Mouse (Mus musculus) kidney, embryonic 15.5 days (tissue): ENCODE measurements around the gene Prkcb. TPM values are rescaled to one million over a fixed set of nuclear protein-coding genes. Genes with fewer than 3 reads are reported as not detected.

ENCODE experiments used
- ATAC-seq: fragments of 200-750 bp; cut with Nextera tagmentation; replicated peaks from 2 replicates; pipeline ENCODE4 v1.8.0; 2017; ENCODE audit warnings: moderate TSS enrichment; ENCODE audit not compliant: low FRiP score
- H3K27ac ChIP-seq: fragments of 300-500 bp; sonication (generic); 2 replicates; pipeline ENCODE4 v1.5.1; 2015; ENCODE audit warnings: mild to moderate bottlenecking, inconsistent platforms
- H3K27me3 ChIP-seq: fragments of 300-500 bp; sonication (generic); 2 replicates; pipeline ENCODE4 v1.6.1; 2015; ENCODE audit warnings: inconsistent platforms
- H3K36me3 ChIP-seq: fragments of 300-500 bp; sonication (generic); 2 replicates; pipeline ENCODE4 v1.6.1; 2015; ENCODE audit warnings: inconsistent platforms
- H3K4me1 ChIP-seq: fragments of 300-500 bp; sonication (generic); 2 replicates; pipeline ENCODE4 v1.6.1; 2015; ENCODE audit warnings: inconsistent platforms
- H3K4me2 ChIP-seq: fragments of 300-500 bp; sonication (generic); 2 replicates; pipeline ENCODE4 v1.6.1; 2015; ENCODE audit warnings: moderate library complexity, mild to moderate bottlenecking, inconsistent platforms
- H3K4me3 ChIP-seq: fragments of 300-500 bp; sonication (generic); replicated peaks from 2 replicates; pipeline ENCODE4 v1.5.1; 2015; ENCODE audit warnings: mild to moderate bottlenecking, inconsistent platforms
- H3K9ac ChIP-seq: fragments of 300-500 bp; sonication (generic); 2 replicates; pipeline ENCODE4 v1.6.1; 2015; ENCODE audit warnings: mild to moderate bottlenecking, inconsistent platforms
- H3K9me3 ChIP-seq: fragments of 300-500 bp; sonication (generic); replicated peaks from 2 replicates; pipeline ENCODE4 v1.6.1; 2016; ENCODE audit warnings: inconsistent platforms
- WGBS: fragments of 180-500 bp; shearing (Covaris S2); methylation state at CpG from one replicate; pipeline ENCODE4 v1.1.7; 2015; ENCODE audit warnings: mixed read lengths; 5-methylcytosine and 5-hydroxymethylcytosine counted together
- polyA plus RNA-seq: library from polyadenylated mRNA; unstranded; fragments of >200 nt; fragmentation: Nextera tagmentation; extraction: Ambion mirVana; gene quantifications from 2 replicates; pipeline ENCODE4 v1.2.1, GENCODE M21; 2015

Gene Prkcb
- polyA plus RNA-seq, 1 experiment from 2014 or later: 5.9 TPM

DNA sequence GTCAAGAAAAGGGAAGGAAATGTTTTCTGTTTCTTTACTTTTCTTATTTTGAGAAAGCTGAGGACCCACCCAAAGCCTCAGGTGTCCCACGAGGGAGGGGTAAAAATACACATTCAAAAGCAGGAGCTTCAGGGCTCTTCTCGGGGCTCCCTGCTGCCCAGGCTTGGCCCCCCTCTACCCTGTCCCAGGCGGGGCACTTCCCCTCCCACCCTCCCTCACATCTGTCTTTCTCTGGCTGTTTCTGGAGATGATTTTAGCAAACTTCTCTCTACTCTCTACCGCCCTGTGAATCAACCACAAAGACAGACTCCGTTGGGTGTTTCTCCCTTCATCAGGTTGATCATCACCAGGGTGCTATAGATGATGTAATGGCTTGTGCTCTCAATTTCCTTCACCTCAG is 105.4 kb downstream of the Prkcb start:
- Histone ChIP-seq H3K9ac (no peak overlapping the region), H3K36me3 (no peaks in the 10 kb centered on the region), H3K27me3 (no peaks in the 10 kb centered on the region), H3K4me3 (no peak overlapping the region), H3K27ac (no peak overlapping the region), H3K4me1 (0 out of 2 replicates have a peak, but pooled peaks cover 2% of the 10 kb centered on the region), H3K4me2 (no peak overlapping the region), H3K9me3 (no peaks in the 10 kb centered on the region)
- 59% methylated on average over 5 of the region's 5 CpGs for WGBS
- ATAC-seq: no peak

DNA sequence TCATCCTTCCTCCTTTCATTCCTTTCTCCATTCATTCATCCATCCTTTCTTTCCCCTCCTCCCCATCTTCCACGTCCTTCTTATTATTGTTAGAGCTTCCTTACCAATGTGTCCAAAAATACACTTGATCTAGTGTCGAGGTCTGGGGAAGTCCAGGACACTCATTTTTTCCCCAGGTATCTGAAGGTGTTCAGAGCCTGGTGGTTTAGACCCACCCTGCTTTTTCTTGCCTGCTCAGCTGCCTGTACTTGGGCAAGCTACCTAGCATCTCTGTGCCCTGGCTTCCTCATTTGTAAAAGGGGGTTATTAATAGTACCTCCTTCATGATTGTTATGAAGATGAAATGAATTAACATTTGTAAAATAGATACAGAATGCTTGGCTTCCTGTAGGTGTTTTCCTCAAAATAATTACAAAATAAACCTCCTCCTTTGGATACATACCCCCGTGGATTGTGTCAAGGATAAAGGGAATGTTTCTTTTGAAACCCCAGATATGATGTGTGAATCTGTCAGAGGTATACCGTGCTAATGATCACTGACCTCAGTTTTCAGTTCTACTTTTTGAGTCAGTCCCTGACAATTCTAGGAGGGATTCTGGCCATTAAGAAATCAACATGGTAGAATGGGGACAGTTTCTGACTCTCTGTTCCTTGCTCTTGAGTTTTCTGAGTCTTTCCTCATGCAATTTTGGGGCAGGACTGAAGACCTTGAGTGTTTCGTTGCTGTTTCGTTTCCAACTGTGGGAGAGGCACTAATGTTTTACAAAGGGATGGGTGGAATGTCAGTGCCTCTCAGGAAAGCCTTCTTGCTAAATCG is 106.8 kb downstream of the Prkcb start:
- no peak for ATAC-seq
- H3K9ac ChIP-seq: no peak overlapping the region
- no peak overlapping the region for H3K4me3 ChIP-seq
- no peaks in the 10 kb centered on the region for H3K36me3 ChIP-seq
- H3K9me3 ChIP-seq: no peaks in the 10 kb centered on the region
- WGBS: 71% methylated on average over 7 of the region's 7 CpGs
- no peak overlapping the region for H3K27ac ChIP-seq
- H3K27me3 ChIP-seq: no peaks in the 10 kb centered on the region
- no peak overlapping the region for H3K4me2 ChIP-seq
- H3K4me1 ChIP-seq: no peaks in the 10 kb centered on the region

DNA sequence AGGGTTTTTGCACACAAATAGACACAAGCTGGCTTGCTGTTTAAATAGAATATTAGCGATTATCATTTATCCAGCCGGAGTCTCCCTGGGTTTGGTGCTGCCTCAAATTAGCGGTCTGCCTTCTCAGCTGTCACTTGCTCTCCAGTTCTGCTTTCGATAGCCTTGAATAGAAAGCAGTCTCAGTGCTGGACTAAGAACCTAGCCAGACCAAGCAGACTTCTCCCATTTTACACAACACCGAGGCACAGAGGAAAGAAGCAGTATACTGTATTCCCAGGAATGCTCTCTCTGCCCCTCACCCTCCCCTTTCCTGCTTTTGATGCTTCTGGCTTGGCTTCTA is 107.4 kb downstream of the Prkcb start:
- Histone ChIP-seq H3K36me3 (no peaks in the 10 kb centered on the region), H3K4me2 (no peak overlapping the region), H3K4me1 (no peaks in the 10 kb centered on the region), H3K4me3 (no peak overlapping the region), H3K9me3 (no peaks in the 10 kb centered on the region), H3K27ac (no peak overlapping the region), H3K27me3 (no peaks in the 10 kb centered on the region), H3K9ac (no peak overlapping the region)
- WGBS: 85% methylated on average over 5 of the region's 5 CpGs
- no peak for ATAC-seq

DNA sequence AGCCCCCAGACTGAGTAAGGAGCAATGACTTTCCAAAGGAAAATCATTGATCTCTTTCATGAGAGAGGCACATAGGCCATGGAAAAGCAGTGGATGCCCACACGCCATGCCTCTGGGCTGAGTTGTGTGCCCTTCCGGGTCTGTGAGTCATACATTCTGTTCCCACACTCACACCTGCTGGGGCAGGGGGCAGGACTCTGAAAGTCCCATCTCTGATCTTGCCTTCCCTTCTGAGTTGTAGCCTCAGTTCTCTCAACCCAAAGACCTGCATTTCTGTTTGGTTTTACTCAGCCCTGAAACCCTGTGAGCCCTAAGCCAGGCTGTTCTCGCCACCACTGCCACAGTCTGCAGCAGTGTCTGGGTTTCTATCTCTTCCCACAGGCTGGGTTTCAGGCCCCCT is 109.1 kb downstream of the Prkcb start:
- 83% methylated on average over 3 of the region's 3 CpGs for WGBS
- Histone ChIP-seq H3K36me3 (no peaks in the 10 kb centered on the region), H3K27ac (no peak overlapping the region), H3K27me3 (no peaks in the 10 kb centered on the region), H3K9ac (no peak overlapping the region), H3K4me1 (no peaks in the 10 kb centered on the region), H3K4me2 (no peak overlapping the region), H3K4me3 (no peak overlapping the region), H3K9me3 (no peaks in the 10 kb centered on the region)
- no peak for ATAC-seq

DNA sequence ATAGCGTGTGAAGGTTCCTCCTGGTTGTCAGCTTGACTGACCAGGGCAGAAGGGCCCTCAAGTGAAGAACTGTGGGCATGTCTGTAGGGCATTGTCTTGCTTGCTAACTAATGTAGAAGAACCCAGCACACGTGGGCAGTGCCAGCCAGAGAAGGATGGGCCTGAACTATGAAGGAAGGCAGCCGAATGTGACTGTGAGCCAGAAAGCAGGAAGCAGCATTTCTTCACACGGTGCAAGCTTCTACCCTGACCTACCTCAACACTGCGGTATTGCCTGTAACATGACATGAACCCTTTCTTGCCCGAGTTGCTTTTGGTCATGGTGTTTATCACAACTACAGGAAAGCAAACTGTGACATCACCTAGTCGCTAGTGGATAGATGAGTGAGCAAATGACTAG is 113.5 kb downstream of the Prkcb start:
- 89% methylated on average over 7 of the region's 7 CpGs for WGBS
- H3K4me2 ChIP-seq: no peak overlapping the region
- no peak overlapping the region for H3K27ac ChIP-seq
- no peak overlapping the region for H3K4me3 ChIP-seq
- no peaks in the 10 kb centered on the region for H3K27me3 ChIP-seq
- ATAC-seq: no peak
- no peaks in the 10 kb centered on the region for H3K9me3 ChIP-seq
- peaks cover 14% of the 10 kb centered on the region for H3K4me1 ChIP-seq
- H3K9ac ChIP-seq: no peak overlapping the region
- H3K36me3 ChIP-seq: no peaks in the 10 kb centered on the region

DNA sequence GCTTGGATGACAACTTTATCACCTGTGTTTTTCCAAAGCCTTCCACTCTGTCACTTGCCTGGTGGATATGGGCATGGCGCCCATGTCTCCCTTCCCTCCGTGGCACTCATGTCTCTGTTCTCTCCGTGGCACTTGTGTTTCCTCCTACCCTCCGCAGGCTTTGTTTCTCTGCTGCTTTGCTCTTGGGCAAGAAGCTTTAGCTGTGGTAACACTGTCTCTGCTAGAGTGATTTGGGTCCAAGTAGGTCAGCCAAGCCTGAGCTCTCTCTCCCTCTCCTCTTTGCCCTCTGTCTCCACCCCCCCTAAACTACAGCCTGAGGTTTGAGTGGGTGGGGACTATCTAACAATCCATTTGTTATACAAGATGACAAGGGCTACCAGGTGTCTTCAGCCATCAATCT is 114.8 kb downstream of the Prkcb start:
- Histone ChIP-seq H3K27me3 (no peaks in the 10 kb centered on the region), H3K36me3 (no peaks in the 10 kb centered on the region), H3K4me2 (no peak overlapping the region), H3K27ac (no peak overlapping the region), H3K4me3 (no peak overlapping the region), H3K4me1 (peaks cover 14% of the 10 kb centered on the region), H3K9ac (no peak overlapping the region), H3K9me3 (no peaks in the 10 kb centered on the region)
- 90% methylated on average over 4 of the region's 4 CpGs for WGBS
- no peak for ATAC-seq

DNA sequence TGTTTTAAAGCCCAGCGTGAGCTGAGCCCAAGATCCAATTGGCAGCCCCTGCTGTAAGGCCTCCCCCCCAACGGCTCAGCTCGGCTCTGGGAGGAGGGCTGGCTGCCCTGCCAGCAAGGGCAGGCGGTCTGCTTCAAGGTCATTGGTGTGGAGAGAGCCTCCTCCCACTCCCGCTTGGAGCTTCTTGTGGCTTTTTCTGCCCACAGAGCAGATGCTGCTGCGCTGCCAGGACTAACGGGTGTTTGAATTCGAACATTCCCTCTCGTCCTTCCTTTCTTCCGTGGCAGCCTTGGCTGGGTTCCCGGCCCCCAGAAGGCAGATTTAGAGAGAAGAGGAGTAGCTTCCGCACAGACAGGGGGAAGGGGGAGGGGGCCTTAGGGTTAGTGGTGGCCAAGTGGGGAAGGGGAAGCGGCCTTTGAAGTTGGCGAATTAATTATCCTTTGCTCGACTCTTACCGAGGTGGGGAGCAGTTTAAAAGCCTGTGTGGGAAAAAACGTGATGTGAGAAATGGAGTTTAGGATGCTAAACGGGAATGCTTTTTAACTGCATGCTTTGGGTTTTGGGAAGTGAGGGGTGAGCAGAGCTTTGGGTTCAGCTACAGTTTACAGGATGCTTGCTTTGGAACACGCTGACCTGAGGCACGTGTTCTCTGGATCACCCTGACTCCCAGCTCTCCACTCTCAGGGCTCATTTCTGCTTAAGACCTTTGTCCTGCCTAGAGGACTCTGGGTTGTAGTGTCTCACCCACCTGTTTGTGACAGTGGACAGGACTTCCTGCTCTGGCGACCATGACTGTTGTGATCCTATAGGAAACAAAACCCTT is 116.2 kb downstream of the Prkcb start:
- Histone ChIP-seq H3K36me3 (no peaks in the 10 kb centered on the region), H3K27me3 (no peaks in the 10 kb centered on the region), H3K9me3 (no peaks in the 10 kb centered on the region), H3K4me3 (peak overlapping the region; percentile 25), H3K27ac (peak overlapping the region; percentile 83), H3K4me1 (peaks cover 14% of the 10 kb centered on the region), H3K9ac (0 out of 2 replicates have a peak overlapping the region, but pooled peaks have one; percentile 14), H3K4me2 (peak overlapping the region; percentile 55)
- 4% methylated on average over 21 of the region's 21 CpGs for WGBS
- ATAC-seq: peak; percentile 89

DNA sequence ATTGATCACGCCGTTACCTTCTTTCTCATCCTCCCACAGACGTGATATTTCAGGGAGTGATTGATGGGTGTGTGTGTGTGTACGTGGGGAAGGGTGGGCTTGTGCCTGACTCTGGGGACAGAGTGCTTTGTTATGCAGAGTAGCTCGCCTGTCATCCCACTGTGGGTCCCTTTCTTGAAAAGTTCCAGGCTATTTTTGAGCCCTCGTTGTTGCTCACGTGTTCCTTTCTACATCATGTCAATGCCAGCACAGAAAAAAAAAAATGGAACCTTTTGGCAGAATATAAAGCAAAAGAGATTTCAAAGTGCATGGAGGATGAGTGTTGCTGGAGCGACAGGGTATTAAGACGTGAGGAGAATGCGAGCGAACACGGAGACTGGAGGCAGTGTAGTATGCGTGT is 118.1 kb downstream of the Prkcb start:
- Histone ChIP-seq H3K36me3 (no peaks in the 10 kb centered on the region), H3K9me3 (no peaks in the 10 kb centered on the region), H3K27me3 (no peaks in the 10 kb centered on the region), H3K27ac (no peak overlapping the region), H3K4me1 (peaks cover 14% of the 10 kb centered on the region), H3K4me3 (no peak overlapping the region), H3K9ac (no peak overlapping the region), H3K4me2 (no peak overlapping the region)
- ATAC-seq: no peak
- WGBS: 74% methylated on average over 13 of the region's 13 CpGs

DNA sequence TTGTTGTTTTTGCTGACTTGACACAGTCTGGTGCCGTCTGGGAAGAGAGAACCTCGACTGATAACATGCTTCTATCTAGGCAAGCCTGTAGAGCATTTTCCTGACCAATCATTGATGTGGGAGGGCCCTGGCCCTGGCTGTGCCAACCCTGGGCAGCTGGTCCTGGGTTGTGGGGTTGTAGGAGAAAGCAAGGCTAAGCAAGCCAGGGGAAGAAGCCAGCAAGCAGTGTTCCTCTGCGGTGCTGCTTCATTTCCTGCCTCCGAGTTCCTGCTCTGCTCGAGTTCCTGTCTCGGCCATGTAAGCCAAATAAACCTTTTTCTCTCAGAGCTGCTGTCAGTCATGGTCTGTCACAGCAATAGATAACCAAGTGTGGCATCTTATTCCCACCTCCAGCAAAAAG is 121.4 kb downstream of the Prkcb start:
- ATAC-seq: no peak
- H3K4me1 ChIP-seq: peaks cover 4% of the 10 kb centered on the region
- H3K36me3 ChIP-seq: no peaks in the 10 kb centered on the region
- H3K27ac ChIP-seq: no peak overlapping the region
- H3K9ac ChIP-seq: no peak overlapping the region
- no peaks in the 10 kb centered on the region for H3K27me3 ChIP-seq
- H3K4me2 ChIP-seq: no peak overlapping the region
- WGBS: 69% methylated on average over 6 of the region's 6 CpGs
- H3K9me3 ChIP-seq: no peaks in the 10 kb centered on the region
- no peak overlapping the region for H3K4me3 ChIP-seq

DNA sequence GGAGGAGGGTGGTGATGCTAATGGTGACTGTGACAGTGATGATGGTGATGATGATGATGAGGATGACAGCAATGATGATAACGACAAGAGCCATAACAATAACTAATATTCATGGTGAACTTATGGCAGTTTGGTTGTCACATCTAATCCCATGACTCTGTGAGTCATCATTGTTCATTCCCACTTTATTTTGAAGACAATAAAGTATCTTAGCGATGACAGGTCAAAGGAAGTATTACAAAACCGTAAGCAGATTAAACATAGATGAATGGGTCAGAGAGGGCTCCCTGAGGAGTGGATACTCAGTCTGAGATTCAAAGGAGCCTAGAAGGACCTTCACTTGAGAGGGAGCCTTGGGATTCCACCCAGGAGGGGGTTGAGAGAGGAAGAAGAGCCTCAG is 122.3 kb downstream of the Prkcb start:
- WGBS: 82% methylated on average over 3 of the region's 3 CpGs
- Histone ChIP-seq H3K9me3 (no peaks in the 10 kb centered on the region), H3K27ac (no peak overlapping the region), H3K9ac (no peak overlapping the region), H3K36me3 (no peaks in the 10 kb centered on the region), H3K27me3 (no peaks in the 10 kb centered on the region), H3K4me1 (no peaks in the 10 kb centered on the region; the same call in 1 of the 2 replicates), H3K4me2 (no peak overlapping the region), H3K4me3 (no peak overlapping the region)
- no peak for ATAC-seq

DNA sequence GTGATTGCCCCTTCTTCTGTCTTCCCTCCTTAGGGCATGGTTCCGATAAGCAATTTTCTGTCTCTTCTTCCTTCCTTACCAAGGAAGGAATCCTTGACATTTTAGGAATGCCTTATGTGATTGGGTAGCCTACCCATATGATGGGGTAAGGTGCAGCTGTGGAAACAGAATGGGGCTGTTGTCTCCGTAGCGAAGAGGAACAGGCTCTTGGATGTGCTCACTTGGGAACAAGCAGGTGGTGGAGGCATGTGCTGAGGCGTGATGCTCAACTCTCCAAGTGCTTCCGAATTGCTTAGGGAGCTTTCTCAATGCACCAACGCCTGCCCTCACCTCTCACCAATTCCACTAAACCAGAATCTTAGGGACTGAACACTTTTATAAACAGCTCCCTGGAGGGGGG is 124.7 kb downstream of the Prkcb start:
- no peaks in the 10 kb centered on the region for H3K9me3 ChIP-seq
- no peak overlapping the region for H3K9ac ChIP-seq
- ATAC-seq: no peak
- no peak overlapping the region for H3K27ac ChIP-seq
- WGBS: 85% methylated on average over 6 of the region's 6 CpGs
- H3K4me3 ChIP-seq: no peak overlapping the region
- H3K36me3 ChIP-seq: no peaks in the 10 kb centered on the region
- H3K4me1 ChIP-seq: no peaks in the 10 kb centered on the region
- no peak overlapping the region for H3K4me2 ChIP-seq
- no peaks in the 10 kb centered on the region for H3K27me3 ChIP-seq

DNA sequence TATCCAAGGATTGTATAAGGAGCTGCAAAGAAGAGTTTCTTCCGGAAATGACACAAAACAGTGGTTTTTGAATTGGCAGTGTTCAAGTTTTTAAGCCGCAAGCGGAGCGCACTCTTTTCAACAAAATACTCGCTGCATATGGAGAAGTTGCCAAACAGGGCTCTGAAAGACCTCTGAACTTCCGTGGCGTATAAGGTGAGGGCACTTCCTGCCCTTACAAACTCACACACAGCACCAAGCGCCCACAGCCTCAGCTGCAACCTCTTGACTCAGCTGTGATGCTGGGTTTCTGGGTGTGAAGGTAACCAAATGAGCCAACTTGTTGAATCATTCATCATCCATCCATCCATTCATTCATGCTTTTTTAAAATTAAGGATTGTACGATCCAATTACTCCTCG is 125.6 kb downstream of the Prkcb start:
- Histone ChIP-seq H3K4me3 (no peak overlapping the region), H3K4me2 (no peak overlapping the region), H3K9ac (no peak overlapping the region), H3K27me3 (no peaks in the 10 kb centered on the region), H3K36me3 (no peaks in the 10 kb centered on the region), H3K27ac (no peak overlapping the region), H3K9me3 (no peaks in the 10 kb centered on the region), H3K4me1 (no peaks in the 10 kb centered on the region)
- no peak for ATAC-seq
- WGBS: 88% methylated on average over 10 of the region's 10 CpGs
